Mouse (Mus musculus): ENCODE measurements around the gene Cplx1.

The Cplx1 gene

GRCm38 (mm10) chr5:108549489-108550206 is at the start of gene Cplx1:
TSS of gene Cplx1 (minus strand) at chr5:108550024.
- peak; percentile 66 to 78 for DNase-seq (ENCODE audit: low spot score in 2 of 2)

DNA sequence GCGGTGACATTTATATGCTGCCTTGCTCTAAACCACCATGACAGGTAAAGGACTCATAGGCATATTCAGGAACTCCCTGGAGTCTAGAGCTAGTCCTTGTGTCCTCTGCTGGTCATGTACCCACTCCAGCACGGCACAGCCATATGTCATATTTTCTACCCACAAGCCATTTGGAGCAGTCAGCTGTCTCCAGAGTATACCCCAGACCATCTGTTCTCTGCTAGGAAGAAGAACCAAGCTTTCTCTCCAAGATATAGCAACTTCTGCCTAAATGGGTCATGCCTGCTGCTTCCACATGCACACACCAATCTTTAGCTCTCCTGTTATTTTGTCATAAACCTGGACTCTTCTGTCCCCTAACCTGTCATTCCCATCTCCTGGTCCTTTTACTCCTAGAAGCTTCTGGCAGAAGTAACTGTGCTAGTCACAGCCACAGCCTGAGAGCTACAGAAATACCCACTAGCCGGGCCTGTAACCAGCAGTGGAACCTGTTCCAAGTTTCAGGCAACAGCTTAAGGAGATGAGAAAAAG is 31.6 kb upstream of the Cplx1 start:
- peak; percentile 59 to 63 for DNase-seq (ENCODE audit: low spot score in 2 of 2)

- no peak for DNase-seq (ENCODE audit: low spot score in 2 of 2)
These were observed 23.2 kb upstream of the Cplx1 start for GRCm38 (mm10) chr5:108573054-108573453.

DNA sequence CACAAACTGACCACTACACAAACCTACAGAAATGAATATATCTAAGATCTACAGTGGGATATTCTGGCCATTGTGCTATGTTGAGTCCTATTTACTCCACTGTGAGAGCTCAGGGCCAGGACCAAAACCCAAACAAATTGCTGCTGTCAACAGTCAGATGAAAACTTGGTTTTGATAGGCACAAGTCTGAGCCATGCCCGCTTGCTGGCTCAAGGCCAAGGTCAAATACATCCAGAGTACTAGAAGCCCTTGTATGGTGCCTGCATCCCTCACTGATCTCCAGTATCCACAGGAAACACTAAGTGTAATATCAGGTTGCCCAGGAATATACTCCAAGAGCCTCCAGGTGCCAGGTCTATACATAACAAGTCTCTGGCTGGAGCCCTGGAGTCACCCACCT is 21.2 kb upstream of the Cplx1 start:
- DNase-seq (ENCODE audit: low spot score in 2 of 2) = no peak

DNA sequence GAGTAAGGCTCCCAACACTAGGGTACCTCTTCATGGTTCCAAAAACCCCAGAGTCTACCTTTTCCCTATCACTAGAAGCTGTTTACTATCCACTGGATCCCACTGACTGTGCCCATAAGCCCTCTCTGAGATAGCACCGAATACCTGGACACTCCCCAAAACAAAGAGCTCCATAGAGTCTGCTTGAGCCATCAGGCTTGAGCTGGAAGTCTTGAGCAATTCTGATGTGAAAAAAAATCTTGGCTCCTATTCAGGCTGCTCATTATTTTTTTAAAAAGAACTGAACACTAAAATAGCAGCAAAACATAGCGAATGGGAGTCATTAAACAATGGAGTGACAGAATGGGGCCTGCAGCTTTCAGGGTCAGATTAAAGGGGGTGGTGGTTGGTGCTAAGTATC is 17.3 kb upstream of the Cplx1 start:
- no peak for DNase-seq (ENCODE audit: low spot score in 2 of 2)

DNA sequence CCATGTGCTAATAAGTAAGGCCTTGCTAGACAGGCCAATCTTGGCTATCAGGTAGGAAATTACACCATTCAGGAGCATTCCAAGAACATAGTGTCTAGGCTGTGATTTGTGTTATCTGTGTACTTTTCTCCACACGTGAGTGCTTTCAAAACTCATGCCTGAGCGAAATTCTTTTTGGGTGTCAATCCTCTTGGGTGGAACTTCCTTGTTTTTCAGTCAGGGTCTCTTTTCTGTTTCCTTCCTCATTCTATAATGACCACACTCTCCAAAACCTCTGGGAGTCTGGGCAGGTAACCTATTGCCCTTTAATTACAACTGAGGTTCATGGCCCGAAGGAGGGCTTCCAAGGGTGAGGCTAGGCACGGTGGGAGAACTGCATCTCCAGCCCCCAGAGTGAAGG is 16.7 kb upstream of the Cplx1 start:
- DNase-seq (ENCODE audit: low spot score in 2 of 2) = no peak

GRCm38 (mm10) chr5:108565381-108565780 is 15.6 kb upstream of the Cplx1 start:
- DNase-seq (ENCODE audit: low spot score in 2 of 2) = no peak

- DNase-seq (ENCODE audit: low spot score in 2 of 2) = no peak
These were observed 14.5 kb upstream of the Cplx1 start for GRCm38 (mm10) chr5:108564346-108564745.

DNA sequence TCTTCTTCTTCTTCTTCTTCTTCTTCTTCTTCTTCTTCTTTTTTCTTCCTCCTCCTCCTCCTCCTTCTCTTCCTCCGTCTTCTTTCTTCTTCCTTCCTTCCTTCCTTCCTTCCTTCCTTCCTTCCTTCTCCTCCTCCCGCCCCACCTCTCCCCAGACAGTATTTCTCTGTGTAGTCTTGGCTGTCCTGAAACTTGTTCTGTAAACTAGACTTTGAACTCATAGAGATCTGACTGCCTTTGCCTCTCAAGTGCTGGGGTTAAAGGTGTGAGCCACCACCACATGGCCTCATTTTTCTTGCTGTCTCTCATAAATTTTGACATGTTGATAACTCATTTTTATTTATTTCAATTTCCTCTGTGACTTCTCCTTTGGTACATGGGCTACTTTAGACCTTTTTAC is 12.7 kb upstream of the Cplx1 start:
- DNase-seq (ENCODE audit: low spot score in 2 of 2) = no peak

- no peak for DNase-seq (ENCODE audit: low spot score in 2 of 2)
These were observed 7.2 kb upstream of the Cplx1 start for GRCm38 (mm10) chr5:108556986-108557385.

GRCm38 (mm10) chr5:108554041-108554440 is 4.2 kb upstream of the Cplx1 start:
- no peak for DNase-seq (ENCODE audit: low spot score in 2 of 2)

- DNase-seq (ENCODE audit: low spot score in 2 of 2) = peak in 1 of 2 experiments; percentile 25
These were observed 377 bp upstream of the Cplx1 start for GRCm38 (mm10) chr5:108550207-108550594.

DNA sequence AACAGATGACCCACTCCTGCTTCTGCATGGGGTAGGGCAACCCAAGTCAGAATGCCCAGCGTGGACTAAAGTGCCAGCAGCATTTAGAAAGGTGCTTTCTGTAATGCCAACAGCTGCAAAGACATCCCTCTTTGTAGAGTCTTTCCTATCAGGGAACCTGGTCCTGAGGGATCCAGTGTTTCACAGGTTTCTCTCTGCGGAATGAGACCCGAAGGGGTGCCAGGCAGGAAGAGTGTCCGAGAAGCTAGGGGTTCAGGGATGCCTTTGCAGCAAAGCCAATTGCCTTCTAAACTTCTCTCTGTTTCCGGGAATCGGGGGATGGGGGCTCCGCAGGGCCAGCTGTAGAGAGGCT is 711 bp downstream of the Cplx1 start:
- DNase-seq (ENCODE audit: low spot score in 2 of 2) = peak in 1 of 2 experiments; percentile 43

DNA sequence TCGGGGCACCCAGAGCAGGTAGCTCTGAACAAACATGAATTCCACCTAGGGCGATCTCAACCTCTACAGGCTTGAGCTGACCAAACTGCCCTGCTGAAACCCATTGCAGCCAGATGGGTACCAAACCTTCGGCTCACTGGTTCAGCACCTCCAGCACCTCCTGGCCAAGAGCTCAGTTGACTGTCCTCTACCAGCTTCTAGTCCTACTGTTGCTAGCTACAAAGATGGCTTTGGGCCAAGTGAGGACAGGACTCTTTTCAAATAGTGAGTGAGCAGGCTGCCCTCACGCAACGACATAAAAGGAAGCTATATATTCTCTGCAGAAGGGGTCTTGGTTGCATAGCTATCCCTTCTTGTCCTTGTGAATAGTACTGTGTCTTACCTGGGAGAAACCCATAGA is 2.2 kb downstream of the Cplx1 start:
- DNase-seq (ENCODE audit: low spot score in 2 of 2) = no peak

DNA sequence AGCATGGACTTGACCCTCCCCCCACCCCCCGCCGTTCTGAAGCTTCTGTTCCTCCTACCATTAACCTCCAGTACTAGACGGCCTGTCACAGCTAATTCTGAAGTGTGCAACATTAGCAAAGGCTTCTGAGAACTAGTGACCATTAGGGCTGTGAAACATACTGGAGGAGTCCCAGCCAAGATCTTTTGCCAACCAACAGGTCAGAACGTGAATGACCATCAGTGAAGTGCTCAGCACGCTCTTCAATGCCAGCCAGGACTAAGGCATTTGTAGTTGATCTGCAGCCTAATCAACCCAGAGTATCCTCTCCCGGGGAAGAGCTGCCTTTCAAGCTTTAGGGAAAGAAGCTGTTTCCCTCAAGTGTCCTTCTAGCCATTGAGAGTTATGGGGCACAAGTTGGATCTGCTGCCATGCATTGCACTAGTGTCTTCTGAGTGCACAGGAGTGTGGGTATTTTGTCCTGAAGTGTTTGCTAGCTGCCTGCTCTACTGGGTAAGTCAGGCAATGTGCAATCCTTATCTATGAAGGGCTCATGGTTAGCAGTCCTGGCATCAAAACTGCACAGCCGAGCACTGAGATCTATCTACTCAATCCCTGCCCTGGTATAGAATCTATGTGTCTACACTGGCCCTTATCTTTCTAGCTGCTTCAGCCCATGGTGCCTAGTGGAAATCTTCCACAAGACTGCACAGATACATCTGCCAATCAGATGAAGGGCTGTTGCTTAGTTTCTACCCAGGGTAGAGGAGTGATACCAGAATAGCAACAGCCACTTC is 6.1 kb downstream of the Cplx1 start:
- no peak for DNase-seq (ENCODE audit: low spot score in 2 of 2)

DNA sequence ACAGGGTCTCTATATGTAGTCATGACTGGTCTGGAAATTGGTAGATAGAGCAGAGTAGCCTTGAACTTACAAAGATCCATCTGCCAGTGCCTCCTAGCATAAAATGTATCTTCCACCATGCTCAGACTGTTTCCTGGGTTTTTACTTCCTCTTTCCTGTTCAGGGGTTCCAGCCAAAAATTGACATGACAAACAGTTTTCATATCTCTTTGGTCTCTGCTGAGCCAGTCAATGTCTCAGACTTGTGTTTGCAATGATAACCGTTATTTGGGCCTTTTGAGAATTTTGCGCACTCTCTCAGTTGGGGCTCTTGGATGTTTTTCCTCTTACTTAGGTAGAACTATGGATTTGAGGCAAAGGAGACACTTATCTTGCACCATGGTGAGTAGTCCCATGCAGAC is 15.6 kb downstream of the Cplx1 start:
- no peak for DNase-seq (ENCODE audit: low spot score in 2 of 2)

DNA sequence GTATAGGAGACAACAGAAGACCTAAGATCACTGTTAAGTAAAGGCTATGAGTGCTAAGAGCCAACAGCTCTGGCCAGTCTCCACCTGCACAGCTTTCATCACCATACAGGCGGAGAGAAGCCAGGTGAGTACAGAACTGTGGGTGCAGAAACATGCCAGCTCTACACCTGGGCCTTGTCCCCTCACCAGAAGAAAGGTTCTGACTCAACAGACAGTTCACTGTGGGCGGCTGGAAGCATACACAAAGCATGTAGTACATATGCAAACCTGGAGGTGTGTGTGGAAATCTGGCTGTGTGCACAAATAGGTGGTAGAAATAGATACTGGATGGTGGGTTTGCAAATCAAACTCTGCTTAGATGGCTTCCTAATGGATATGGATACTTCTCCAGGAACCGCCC is 27.2 kb downstream of the Cplx1 start:
- DNase-seq (ENCODE audit: low spot score in 2 of 2) = peak in 1 of 2 experiments; percentile 28

- peak in 1 of 2 experiments; percentile 36 for DNase-seq (ENCODE audit: low spot score in 2 of 2)
These were observed 27.9 kb downstream of the Cplx1 start for GRCm38 (mm10) chr5:108521896-108522295.

- DNase-seq (ENCODE audit: low spot score in 2 of 2) = no peak
These were observed 28.8 kb downstream of the Cplx1 start for GRCm38 (mm10) chr5:108521016-108521415.

DNA sequence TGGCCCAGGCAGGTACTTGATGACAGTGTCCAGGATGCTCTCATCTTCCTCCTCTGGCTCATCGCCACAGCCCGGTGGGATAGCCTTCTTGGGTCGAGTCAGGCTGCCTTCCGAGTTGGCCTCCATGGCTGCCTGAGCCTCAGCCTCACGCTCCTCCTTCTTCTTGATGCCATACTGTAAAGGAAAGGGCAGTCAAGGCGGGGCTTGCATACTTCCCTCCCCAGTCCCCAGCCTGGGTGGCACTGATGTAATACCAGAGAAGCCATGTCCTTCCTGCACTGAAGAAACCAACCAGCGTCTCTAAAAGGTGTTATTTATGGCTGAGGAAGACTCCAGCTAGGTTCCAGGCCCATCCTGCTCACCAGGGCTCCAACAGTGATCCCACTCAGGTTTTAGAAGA is 29.7 kb downstream of the Cplx1 start:
- DNase-seq (ENCODE audit: low spot score in 2 of 2) = no peak

DNA sequence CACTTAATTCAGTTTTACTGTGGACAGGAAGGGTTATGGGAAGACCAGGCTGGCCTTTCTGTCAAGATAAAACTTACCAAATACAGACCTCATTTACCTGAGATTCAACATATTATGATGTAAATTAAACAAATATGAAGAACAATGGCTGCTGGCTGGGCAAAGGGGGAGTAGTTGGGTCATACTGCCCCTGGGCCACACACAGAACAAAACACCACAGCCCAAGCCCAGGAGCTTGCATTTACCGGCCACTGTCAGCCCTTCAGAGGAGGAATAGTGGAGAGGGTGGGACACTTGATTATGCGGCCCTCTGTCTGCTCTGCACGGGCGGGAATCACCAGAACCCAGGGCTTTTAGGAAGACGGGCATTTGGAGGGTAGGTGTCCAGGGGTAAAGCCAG is 30.9 kb downstream of the Cplx1 start:
- DNase-seq (ENCODE audit: low spot score in 2 of 2) = no peak

DNA sequence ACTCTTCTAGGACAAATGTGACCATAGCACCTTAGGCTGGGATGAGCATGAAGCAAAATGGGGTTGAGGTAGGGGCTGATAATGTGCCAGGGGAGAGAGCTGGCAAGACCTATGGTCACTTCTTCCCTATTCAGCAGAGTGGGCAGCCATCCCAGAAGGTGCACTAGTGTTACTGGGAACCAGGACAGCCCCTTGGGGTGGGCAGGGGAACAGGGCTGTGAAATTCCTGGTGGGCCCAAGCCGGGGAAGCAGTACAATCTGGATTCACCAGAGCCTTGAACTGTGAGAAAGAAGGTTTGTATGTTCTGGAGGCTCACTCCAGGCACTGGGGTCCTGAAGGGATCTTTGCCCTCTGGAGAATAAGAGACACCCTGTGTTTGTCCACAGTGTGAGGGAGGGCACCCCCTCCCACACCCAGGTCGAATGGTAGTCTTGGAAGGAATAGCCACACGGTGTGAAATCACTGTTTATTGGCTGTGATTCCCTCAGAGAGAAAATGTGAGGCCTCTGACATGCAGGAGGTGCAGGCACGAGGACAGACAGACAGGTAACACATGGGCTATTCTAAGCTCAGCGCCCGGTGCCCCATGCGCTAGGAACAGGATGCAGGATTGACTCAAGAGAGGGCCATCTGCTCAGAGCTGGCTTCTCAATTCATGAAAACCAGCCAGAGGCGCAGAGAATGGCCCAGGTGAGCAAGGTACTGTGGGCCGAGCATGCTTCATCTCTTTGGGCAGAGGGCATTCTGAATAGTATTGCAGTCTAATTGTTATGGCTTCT is 31.5 kb downstream of the Cplx1 start:
- no peak for DNase-seq (ENCODE audit: low spot score in 2 of 2)
